Mouse (Mus musculus): ENCODE results near the gene Nfasc.

GRCm38 (mm10) chr1:132541824-132542599 is 199.6 kb downstream of the Nfasc start:
- no peak for TF ChIP-seq EP300 (IDR thresholded peaks at IDR 0.05)
- TF ChIP-seq CTCF (IDR thresholded peaks at IDR 0.05), result no peak
